Mouse (Mus musculus) thymus, adult 2 months (tissue): Measurements from ENCODE around the gene Aven.

ENCODE experiments used
- CTCF ChIP-seq: fragments of 200-500 bp; IDR thresholded peaks from 2 replicates; pipeline ENCODE4 v1.5.1; 2012; ENCODE audit warnings: mild to moderate bottlenecking, control low read depth, low read length, moderate library complexity, borderline replicate concordance; ENCODE audit not compliant: control insufficient read depth, poor library complexity, insufficient read depth; ENCODE audit errors: extremely low read depth
- POLR2A ChIP-seq: fragments of 200-500 bp; IDR thresholded peaks from 2 replicates; pipeline ENCODE4 v1.6.1; 2012; ENCODE audit warnings: mild to moderate bottlenecking, low read length, control low read depth, moderate library complexity; ENCODE audit not compliant: control insufficient read depth, poor library complexity, insufficient read depth; ENCODE audit errors: extremely low read depth

GRCm38 (mm10) chr2:112596415-112596814, 103.7 kb downstream of the Aven start:
- TF ChIP-seq POLR2A (no peak), CTCF (no peak)
